Mouse (Mus musculus): ENCODE measurements around the gene Dip2b.

DNA sequence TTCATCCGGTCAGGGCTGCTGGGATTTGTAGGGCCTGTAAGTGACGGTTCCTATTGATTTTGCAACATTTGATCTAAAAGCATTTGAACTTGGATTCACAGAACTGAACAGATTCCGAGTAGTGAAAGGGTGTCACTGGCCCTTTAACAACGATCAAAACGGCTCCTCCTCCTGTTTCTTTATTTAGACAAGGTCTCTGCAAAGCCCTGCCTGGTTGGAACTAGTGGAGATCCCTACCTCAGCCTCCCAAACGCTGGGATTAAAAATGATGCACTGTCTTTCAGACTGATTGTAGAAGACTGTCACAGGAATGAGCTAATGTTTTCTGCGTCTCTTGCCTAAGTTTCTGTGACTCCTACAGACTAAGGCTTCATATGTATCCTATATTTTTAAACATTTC lies 140.0 kb downstream of the Dip2b start:
- TF ChIP-seq CTCF (conservative IDR thresholded peaks at IDR 0.05; ENCODE audit: low read length) (no peak), POU5F1 (IDR thresholded peaks at IDR 0.05; ENCODE audit: borderline replicate concordance, low read length) (no peak)

All from E14TG2a.4 (cell line).